Mouse (Mus musculus) lung, postnatal 0 days (tissue): ENCODE data around the gene Zfp92. TPM values are rescaled to one million over a fixed set of nuclear protein-coding genes. Genes with fewer than 3 reads are reported as not detected.
A peak's percentile ranks its signal among the peaks of the same experiment; 100 is the strongest.

Experiments
- ATAC-seq: fragments of 200-750 bp; cut with Nextera tagmentation; 2 replicates; pipeline ENCODE4 v1.8.0; 2017; ENCODE audit warnings: moderate library complexity
- DNase-seq: peaks from one replicate; pipeline ENCODE4 v3.0.0-alpha.2; 2016; ENCODE audit warnings: low spot score
- H3K27ac ChIP-seq: fragments of 300-500 bp; sonication (generic); 2 replicates; pipeline ENCODE4 v1.5.1; 2014; ENCODE audit warnings: antibody characterized with exemption, mild to moderate bottlenecking, low read length, mixed read lengths
- H3K27me3 ChIP-seq: fragments of 300-500 bp; sonication (generic); replicated peaks from 2 replicates; pipeline ENCODE4 v1.6.1; 2014; ENCODE audit warnings: low read length, mixed read lengths; ENCODE audit not compliant: insufficient read depth
- H3K36me3 ChIP-seq: fragments of 300-500 bp; sonication (generic); 2 replicates; pipeline ENCODE4 v1.6.1; 2014; ENCODE audit warnings: low read length, mixed read lengths; ENCODE audit not compliant: insufficient read depth
- H3K4me1 ChIP-seq: fragments of 300-500 bp; sonication (generic); 2 replicates; pipeline ENCODE4 v1.6.1; 2014; ENCODE audit warnings: antibody characterized with exemption, low read depth, low read length, mixed read lengths; ENCODE audit not compliant: insufficient read depth
- H3K4me2 ChIP-seq: fragments of 300-500 bp; sonication (generic); replicated peaks from 2 replicates; pipeline ENCODE4 v1.6.1; 2014; ENCODE audit warnings: low read depth, mild to moderate bottlenecking, low read length, moderate library complexity, mixed read lengths
- H3K4me3 ChIP-seq: fragments of 300-500 bp; sonication (generic); 2 replicates; pipeline ENCODE4 v1.5.1; 2014; ENCODE audit warnings: low read depth, low read length
- H3K9ac ChIP-seq: fragments of 300-500 bp; sonication (generic); replicated peaks from 2 replicates; pipeline ENCODE4 v1.6.1; 2014; ENCODE audit warnings: low read depth, mild to moderate bottlenecking
- H3K9me3 ChIP-seq: fragments of 300-500 bp; sonication (generic); 2 replicates; pipeline ENCODE4 v1.6.1; 2016; ENCODE audit warnings: low read length, mixed read lengths
- CTCF ChIP-seq: IDR thresholded peaks from 2 replicates; pipeline ENCODE4 v1.5.1; 2016; ENCODE audit warnings: antibody characterized with exemption, mild to moderate bottlenecking
- EP300 ChIP-seq: IDR thresholded peaks from 2 replicates; pipeline ENCODE4 v1.6.1; 2016; ENCODE audit warnings: antibody characterized with exemption, mild to moderate bottlenecking, control low read depth
- WGBS: fragments of 180-500 bp; shearing (Covaris S2); extraction: QIAGEN DNeasy Blood & Tissue Kit; methylation state at CpG from one replicate; pipeline ENCODE4 v1.1.7; 2014; 5-methylcytosine and 5-hydroxymethylcytosine counted together
- polyA plus RNA-seq: library from polyadenylated mRNA; unstranded; fragments of >200 nt; fragmentation: Nextera tagmentation; extraction: Ambion mirVana; gene quantifications from 2 replicates; pipeline ENCODE4 v1.2.1, GENCODE M21; 2015

Gene Zfp92
- polyA plus RNA-seq, 1 experiment from 2014 or later, result 0.07 TPM

DNA sequence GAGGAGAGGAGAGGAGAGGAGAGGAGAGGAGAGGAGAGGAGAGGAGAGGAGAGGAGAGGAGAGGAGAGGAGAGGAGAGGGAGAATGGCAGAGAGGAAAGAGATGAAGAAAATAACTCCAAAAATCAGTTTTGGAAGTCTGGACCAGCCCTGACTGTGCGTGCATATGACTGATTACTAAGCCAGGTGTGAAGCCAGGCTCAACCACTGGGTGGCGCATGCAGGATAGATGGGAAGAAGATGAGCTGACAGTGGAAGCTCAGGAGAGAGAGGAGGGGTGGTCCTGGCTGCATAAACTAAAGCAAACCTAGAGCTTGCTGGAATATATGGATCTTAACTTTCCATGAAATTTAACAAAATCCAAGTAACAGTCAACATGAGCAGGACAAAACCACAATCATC lies 41.1 kb downstream of the Zfp92 start:
- Histone ChIP-seq H3K9ac (no peak overlapping the region), H3K36me3 (no peaks in the 10 kb centered on the region), H3K27me3 (no peaks in the 10 kb centered on the region), H3K9me3 (no peaks in the 10 kb centered on the region), H3K4me3 (no peak overlapping the region), H3K27ac (no peak overlapping the region), H3K4me2 (no peak overlapping the region), H3K4me1 (no peaks in the 10 kb centered on the region)
- no peak for TF ChIP-seq EP300
- TF ChIP-seq CTCF, result peak; percentile 77
- ATAC-seq (no peak), DNase-seq (no peak)
- 28% methylated on average over 2 of the region's 2 CpGs for WGBS

DNA sequence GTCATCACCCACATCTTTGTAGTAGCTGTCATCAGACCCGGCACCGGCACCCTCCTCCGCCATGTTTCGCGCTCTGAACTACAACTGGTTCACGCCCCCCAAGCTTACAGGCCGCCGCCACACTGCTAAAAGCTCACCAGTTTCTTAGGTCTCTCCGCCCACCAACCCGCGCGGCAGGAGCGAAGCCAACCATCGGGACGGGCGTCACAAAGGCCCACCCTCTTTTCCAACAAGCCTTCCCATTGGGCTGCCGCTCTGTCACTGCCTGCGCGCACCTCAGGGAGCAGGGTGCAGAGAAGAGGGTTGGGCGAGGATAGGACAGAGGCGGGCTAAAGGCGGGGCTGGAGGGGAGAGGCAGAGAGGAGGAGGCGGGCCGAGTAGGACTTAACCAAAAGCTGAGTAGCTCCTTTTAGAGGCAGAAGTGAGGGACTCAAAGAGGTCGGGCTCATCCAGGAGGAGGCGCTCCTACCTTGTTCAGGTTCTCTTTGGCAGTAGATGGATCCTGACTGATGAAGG lies 48.0 kb downstream of the Zfp92 start, which contains the start of gene Haus7:
Gene Haus7 (minus strand): TSS at position 168 of the 516 bp plus-strand sequence.
- Histone ChIP-seq H3K9ac (no peak within 1 kb of the TSS), H3K4me2 (peak within 1 kb of the TSS; percentile 54), H3K36me3 (no peaks in the 10 kb centered on the region), H3K4me3 (peak within 1 kb of the TSS; percentile 48), H3K27ac (no peak within 1 kb of the TSS), H3K4me1 (peaks cover 3% of the 10 kb centered on the region; the same call in 1 of the 2 replicates), H3K9me3 (no peaks in the 10 kb centered on the region), H3K27me3 (no peaks in the 10 kb centered on the region)
- TF ChIP-seq CTCF (peak; percentile 74), EP300 (no peak)
- WGBS, result 11% methylated on average over 25 of the region's 26 CpGs
- peak; percentile 100 for ATAC-seq
- peak; percentile 97 for DNase-seq

DNA sequence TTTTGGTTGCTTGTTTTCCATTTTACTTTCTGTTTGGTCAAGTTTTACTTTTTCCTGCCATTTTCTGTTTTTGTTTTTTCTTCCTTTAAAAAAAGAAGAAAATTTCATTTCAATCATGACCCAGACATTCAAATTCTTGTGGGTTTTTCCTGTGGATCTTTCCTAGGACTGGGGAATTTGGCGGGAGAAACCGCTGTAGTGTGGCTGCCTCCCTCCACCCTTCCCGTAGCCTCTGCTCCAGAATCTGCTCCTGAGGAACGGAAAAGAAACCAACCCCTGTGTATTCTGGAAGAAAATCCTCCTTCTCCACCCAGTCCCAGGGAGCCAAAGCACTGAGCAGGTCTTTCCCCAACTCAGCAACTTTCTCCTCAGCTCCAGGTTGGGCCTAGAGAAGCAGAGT lies 49.9 kb downstream of the Zfp92 start:
- Histone ChIP-seq H3K4me1 (peaks cover 3% of the 10 kb centered on the region; the same call in 1 of the 2 replicates), H3K9me3 (no peaks in the 10 kb centered on the region), H3K9ac (no peak overlapping the region), H3K27me3 (no peaks in the 10 kb centered on the region), H3K36me3 (no peaks in the 10 kb centered on the region), H3K4me2 (no peak overlapping the region), H3K27ac (no peak overlapping the region), H3K4me3 (no peak overlapping the region)
- ATAC-seq (no peak), DNase-seq (no peak)
- WGBS, result 79% methylated on average over 4 of the region's 4 CpGs
- TF ChIP-seq CTCF, result no peak
- TF ChIP-seq EP300, result no peak

DNA sequence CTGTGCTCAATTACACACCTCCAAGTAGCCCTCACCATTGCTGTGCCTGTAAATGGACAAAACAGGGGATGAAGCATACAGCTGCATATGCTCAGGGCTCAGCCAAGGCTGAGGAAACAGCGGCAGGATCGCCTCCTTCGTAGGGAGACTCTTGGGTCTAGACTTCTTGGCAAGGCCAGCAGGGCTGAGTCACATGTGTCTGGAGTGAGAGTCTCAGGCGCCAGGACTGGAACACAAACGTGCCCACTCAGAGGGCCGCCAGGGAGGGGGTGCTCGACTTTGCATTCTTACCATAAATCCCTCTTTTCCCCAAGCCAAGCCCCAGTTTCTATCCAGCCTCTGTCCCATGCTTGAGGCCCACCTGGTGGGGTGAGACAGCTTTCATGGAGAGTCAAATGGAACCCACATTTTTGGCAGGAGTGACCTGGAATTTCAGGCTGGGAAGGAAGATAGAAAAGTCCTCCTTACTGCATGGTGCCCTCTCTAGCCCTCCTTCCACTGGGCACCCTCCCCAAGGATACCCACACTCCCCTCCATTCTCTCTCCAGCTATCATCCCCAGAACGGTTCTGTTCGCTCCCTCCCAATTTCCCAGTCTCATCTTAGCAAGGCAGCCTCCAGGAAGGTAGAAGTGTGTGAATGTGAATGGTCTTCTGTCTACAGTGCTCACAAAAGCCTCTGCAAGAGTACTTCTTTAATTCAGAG lies 54.7 kb downstream of the Zfp92 start:
- 0 out of 2 replicates have a peak overlapping the region, but pooled peaks have one; percentile 20 for H3K27ac ChIP-seq
- H3K4me1 ChIP-seq, result peaks cover 3% of the 10 kb centered on the region; the same call in 1 of the 2 replicates
- H3K36me3 ChIP-seq, result no peaks in the 10 kb centered on the region
- no peak overlapping the region for H3K4me2 ChIP-seq
- H3K9me3 ChIP-seq, result no peaks in the 10 kb centered on the region
- peak; percentile 82 for DNase-seq
- H3K4me3 ChIP-seq, result no peak overlapping the region
- WGBS, result 39% methylated on average over 9 of the region's 9 CpGs
- H3K27me3 ChIP-seq, result no peaks in the 10 kb centered on the region
- TF ChIP-seq EP300 (no peak), CTCF (no peak)
- peak; percentile 83 for ATAC-seq
- H3K9ac ChIP-seq, result no peak overlapping the region

DNA sequence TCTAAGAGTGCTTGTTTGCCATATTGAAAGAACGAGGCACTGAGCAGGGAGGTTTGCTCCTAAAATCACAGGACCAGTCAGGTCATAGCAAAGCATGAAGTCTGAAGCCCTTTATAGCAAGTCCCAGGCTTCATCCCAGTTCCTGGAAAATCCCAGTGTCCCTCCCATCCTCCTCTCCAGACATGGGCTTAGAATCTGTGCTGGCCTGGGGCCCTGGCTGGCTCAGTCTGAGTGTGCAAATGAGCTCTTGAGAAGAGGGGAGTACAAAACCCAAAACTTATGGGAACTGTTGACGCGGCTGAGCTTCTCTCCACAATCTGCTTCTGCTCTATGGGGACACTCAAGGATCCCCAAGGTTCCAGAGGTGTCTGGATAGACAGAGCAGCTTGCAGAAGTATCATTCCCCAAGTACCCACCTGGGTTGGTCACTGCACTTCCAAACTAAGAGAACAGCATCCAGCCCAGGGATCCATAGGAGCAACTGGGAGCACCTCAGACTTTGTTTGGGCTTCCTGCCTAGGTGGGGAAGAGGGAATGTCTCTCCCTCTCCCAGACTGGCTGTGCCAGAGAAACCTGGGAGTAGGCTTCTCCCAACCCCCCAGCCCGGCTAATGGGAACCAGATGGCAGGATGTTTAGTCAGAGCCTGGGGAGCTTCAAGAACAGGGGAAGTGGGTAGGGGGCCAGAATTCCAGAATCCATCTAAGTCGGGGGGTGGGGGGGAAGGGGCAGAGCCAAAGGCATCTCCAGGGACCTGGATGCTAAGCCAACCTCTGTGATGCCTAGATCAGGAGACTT lies 56.7 kb downstream of the Zfp92 start:
- ATAC-seq (peak; percentile 56), DNase-seq (peak; percentile 57)
- H3K36me3 ChIP-seq, result no peaks in the 10 kb centered on the region
- H3K4me1 ChIP-seq, result peaks cover 3% of the 10 kb centered on the region; the same call in 1 of the 2 replicates
- TF ChIP-seq EP300, result no peak
- TF ChIP-seq CTCF, result no peak
- no peak overlapping the region for H3K9ac ChIP-seq
- H3K9me3 ChIP-seq, result no peaks in the 10 kb centered on the region
- H3K4me2 ChIP-seq, result no peak overlapping the region
- H3K27ac ChIP-seq, result peak overlapping the region; percentile 82
- H3K4me3 ChIP-seq, result no peak overlapping the region
- H3K27me3 ChIP-seq, result no peaks in the 10 kb centered on the region
- 39% methylated on average over 5 of the region's 5 CpGs for WGBS

DNA sequence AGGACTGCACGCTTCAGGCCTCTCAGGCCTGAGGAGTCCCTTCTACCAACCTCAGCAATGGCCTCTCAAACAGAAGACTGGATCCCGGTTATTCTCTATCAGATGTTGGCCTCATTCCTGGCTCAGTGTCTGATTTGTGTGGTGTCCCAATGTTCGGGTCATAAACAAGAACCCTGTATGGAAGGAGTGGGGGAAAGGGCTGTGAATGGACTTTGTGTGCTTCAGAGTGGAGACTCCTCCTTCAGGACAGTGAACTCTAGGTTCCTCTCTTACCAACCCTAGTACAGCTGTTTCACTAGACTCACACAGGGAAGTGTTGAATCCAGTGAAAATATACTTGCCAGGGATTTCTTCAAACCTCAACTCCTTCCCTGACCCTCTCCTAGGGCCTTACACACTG lies 57.4 kb downstream of the Zfp92 start:
- H3K27ac ChIP-seq, result peak overlapping the region; percentile 82
- WGBS, result 38% methylated on average over 3 of the region's 3 CpGs

More for the DNA sequence above, 57.4 kb downstream of the Zfp92 start:
- Histone ChIP-seq H3K4me1 (peaks cover 3% of the 10 kb centered on the region; the same call in 1 of the 2 replicates), H3K27me3 (no peaks in the 10 kb centered on the region), H3K36me3 (no peaks in the 10 kb centered on the region), H3K4me2 (no peak overlapping the region), H3K9ac (no peak overlapping the region), H3K9me3 (no peaks in the 10 kb centered on the region), H3K4me3 (no peak overlapping the region)
- ATAC-seq, result peak; percentile 77
- TF ChIP-seq EP300 (peak; percentile 28; the same call in 1 of the 2 replicates), CTCF (no peak)
- DNase-seq, result peak; percentile 84
